Mouse (Mus musculus) neural tube, embryonic 11.5 days (tissue): ENCODE results near the gene Tma16. TPM values are rescaled to one million over a fixed set of nuclear protein-coding genes. Genes with fewer than 3 reads are reported as not detected.

ENCODE experiments used
- ATAC-seq: fragments of 200-750 bp; cut with Nextera tagmentation; 2 replicates; pipeline ENCODE4 v1.8.0; 2017; ENCODE audit warnings: moderate number of reproducible peaks, mild to moderate bottlenecking, moderate TSS enrichment, moderate library complexity; ENCODE audit not compliant: insufficient read depth, low FRiP score, low TSS enrichment
- DNase-seq: peaks from one replicate; pipeline ENCODE4 v3.0.0-alpha.2; 2015; ENCODE audit warnings: low spot score
- H3K27ac ChIP-seq: fragments of 300-500 bp; sonication (generic); 2 replicates; pipeline ENCODE4 v1.5.1; 2014; ENCODE audit warnings: low read depth, mild to moderate bottlenecking, low read length
- H3K27me3 ChIP-seq: fragments of 300-500 bp; sonication (generic); 2 replicates; pipeline ENCODE4 v1.6.1; 2014; ENCODE audit warnings: mild to moderate bottlenecking, low read length, mixed read lengths; ENCODE audit not compliant: control insufficient read depth, insufficient read depth
- H3K36me3 ChIP-seq: fragments of 300-500 bp; sonication (generic); 2 replicates; pipeline ENCODE4 v1.6.1; 2014; ENCODE audit warnings: mild to moderate bottlenecking, low read length, moderate library complexity, mixed read lengths; ENCODE audit not compliant: control insufficient read depth, insufficient read depth
- H3K4me1 ChIP-seq: fragments of 300-500 bp; sonication (generic); 2 replicates; pipeline ENCODE4 v1.6.1; 2014; ENCODE audit warnings: low read length, mixed read lengths; ENCODE audit not compliant: control insufficient read depth, insufficient read depth
- H3K4me2 ChIP-seq: fragments of 300-500 bp; sonication (generic); 2 replicates; pipeline ENCODE4 v1.6.1; 2014; ENCODE audit warnings: low read depth, mild to moderate bottlenecking, moderate library complexity
- H3K4me3 ChIP-seq: fragments of 300-500 bp; sonication (generic); 2 replicates; pipeline ENCODE4 v1.5.1; 2014; ENCODE audit warnings: low read depth, low read length
- H3K9ac ChIP-seq: fragments of 300-500 bp; sonication (generic); 2 replicates; pipeline ENCODE4 v1.6.1; 2014; ENCODE audit warnings: mild to moderate bottlenecking, low read length
- H3K9me3 ChIP-seq: fragments of 300-500 bp; sonication (generic); 2 replicates; pipeline ENCODE4 v1.6.1; 2016; ENCODE audit warnings: low read length; ENCODE audit not compliant: control insufficient read depth
- WGBS: fragments of 180-500 bp; shearing (Covaris S2); extraction: QIAGEN DNeasy Blood & Tissue Kit; methylation state at CpG from one replicate; pipeline ENCODE4 v1.1.7; 2014; 5-methylcytosine and 5-hydroxymethylcytosine counted together
- polyA plus RNA-seq: library from polyadenylated mRNA; unstranded; fragments of >200 nt; fragmentation: Nextera tagmentation; extraction: Ambion mirVana; gene quantifications from 2 replicates; pipeline ENCODE4 v1.2.1, GENCODE M21; 2014

Gene Tma16
- polyA plus RNA-seq: 15.9 and 16.7 TPM in 2 replicates

DNA sequence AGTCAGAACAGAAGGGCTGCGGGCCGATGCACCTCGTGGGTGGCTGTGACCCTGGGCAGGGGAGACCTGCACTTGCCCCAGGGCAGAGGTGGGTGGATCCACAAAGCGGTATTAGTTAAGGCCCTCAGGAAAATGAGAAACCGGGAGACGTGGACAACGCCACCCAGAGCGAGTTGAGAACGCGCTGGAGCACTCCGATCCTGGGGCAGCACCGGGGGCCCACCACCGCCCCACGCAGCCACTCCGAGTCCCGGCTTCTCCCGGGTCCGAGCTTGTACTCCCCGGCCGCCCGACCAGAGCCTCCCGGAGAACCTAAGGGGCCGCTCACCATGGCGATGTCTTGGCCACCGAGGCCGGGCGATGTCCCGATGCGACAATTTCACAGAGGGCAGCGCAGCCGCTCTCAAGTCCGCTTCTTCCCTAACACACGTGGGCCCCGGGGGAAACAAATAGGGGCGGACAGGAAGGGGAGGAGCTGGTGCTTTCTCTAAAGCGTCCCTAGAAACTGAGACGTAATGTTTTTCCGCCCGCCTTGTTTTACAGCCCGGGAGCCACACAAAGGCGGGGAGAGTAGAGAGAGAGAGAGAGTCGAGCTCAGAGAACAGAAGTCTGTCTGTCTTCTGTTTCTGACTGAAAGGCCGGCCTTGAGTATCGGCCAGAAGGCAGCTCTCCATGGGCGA lies at the start of gene Tma16:
Tma16 (minus strand) TSS at position 447 of the 680 bp plus-strand sequence.
- Histone ChIP-seq H3K4me1 (no peaks in the 10 kb centered on the region), H3K4me2 (peak within 1 kb of the TSS; percentile 55), H3K27ac (peak within 1 kb of the TSS; percentile 46; the same call in 1 of the 2 replicates), H3K4me3 (peak within 1 kb of the TSS; percentile 85), H3K9me3 (no peaks in the 10 kb centered on the region), H3K27me3 (no peaks in the 10 kb centered on the region), H3K36me3 (peaks cover 2% of the 10 kb centered on the region; the same call in 1 of the 2 replicates), H3K9ac (peak within 1 kb of the TSS; percentile 84)
- under 1% methylated on average over 44 of the region's 45 CpGs for WGBS
- ATAC-seq (peak; percentile 96), DNase-seq (peak; percentile 91)

DNA sequence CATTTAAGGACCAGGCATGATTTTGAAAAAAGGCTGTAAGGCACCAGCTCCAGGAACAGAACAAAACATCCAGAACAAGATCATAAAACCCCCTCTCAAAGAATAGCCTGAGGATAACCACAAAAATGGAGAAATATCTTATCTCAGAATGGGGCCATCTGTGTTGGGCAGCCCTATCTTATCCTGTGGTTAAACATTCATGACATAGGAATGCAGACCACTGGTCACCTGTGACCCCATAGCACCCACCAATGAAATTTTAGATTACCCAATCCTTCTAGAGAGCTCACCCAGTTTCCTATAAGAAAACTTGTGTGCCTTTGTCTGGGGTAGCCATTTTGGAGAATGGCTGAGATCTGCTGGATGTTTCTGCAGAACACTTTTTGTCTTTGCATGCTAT lies 34.2 kb upstream of the Tma16 start:
- Histone ChIP-seq H3K9ac (no peak overlapping the region), H3K4me3 (no peak overlapping the region), H3K4me2 (no peak overlapping the region), H3K27me3 (no peaks in the 10 kb centered on the region), H3K36me3 (no peaks in the 10 kb centered on the region), H3K9me3 (no peaks in the 10 kb centered on the region), H3K27ac (no peak overlapping the region), H3K4me1 (no peaks in the 10 kb centered on the region)
- no peak for DNase-seq
- ATAC-seq: no peak

DNA sequence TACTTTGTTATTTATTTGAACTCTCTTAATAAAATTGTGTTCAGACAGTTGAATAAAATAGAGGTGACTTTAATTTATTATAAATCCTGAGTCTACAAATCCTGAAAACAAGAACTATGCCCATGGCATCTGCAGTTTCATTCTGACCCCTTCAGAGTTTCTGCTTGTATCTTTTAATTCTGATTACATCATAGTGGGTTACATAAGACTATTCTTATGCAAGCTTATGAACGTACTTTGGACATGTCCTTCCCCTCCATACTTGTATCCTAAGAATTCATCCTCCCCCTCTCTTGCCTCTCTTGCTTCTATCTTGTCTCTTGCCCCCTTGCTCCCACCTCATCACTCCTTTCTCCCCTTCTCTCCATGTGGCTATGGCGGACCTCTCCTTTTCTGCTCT lies 32.8 kb upstream of the Tma16 start:
- ATAC-seq: no peak
- WGBS: 89% methylated on average over 2 of the region's 2 CpGs
- Histone ChIP-seq H3K9ac (no peak overlapping the region), H3K4me2 (no peak overlapping the region), H3K36me3 (no peaks in the 10 kb centered on the region), H3K4me3 (no peak overlapping the region), H3K9me3 (no peaks in the 10 kb centered on the region), H3K4me1 (no peaks in the 10 kb centered on the region), H3K27me3 (no peaks in the 10 kb centered on the region), H3K27ac (no peak overlapping the region)
- no peak for DNase-seq

- H3K36me3 ChIP-seq: no peaks in the 10 kb centered on the region
- H3K9me3 ChIP-seq: no peaks in the 10 kb centered on the region
- no peak within 1 kb of the TSS for H3K4me3 ChIP-seq
- no peak within 1 kb of the TSS for H3K27ac ChIP-seq
- no peaks in the 10 kb centered on the region for H3K27me3 ChIP-seq
- no peak within 1 kb of the TSS for H3K4me2 ChIP-seq
- no peaks in the 10 kb centered on the region for H3K4me1 ChIP-seq
- 97% methylated on average over 22 of the region's 22 CpGs for WGBS
- H3K9ac ChIP-seq: no peak within 1 kb of the TSS
- ATAC-seq: no peak
- no peak for DNase-seq
Measured at GRCm38 (mm10) chr8:66511537-66511936, 25.2 kb upstream of the Tma16 start, which contains the start of gene Tktl2. Gene Tktl2 (plus strand): TSS chr8:66511756.

DNA sequence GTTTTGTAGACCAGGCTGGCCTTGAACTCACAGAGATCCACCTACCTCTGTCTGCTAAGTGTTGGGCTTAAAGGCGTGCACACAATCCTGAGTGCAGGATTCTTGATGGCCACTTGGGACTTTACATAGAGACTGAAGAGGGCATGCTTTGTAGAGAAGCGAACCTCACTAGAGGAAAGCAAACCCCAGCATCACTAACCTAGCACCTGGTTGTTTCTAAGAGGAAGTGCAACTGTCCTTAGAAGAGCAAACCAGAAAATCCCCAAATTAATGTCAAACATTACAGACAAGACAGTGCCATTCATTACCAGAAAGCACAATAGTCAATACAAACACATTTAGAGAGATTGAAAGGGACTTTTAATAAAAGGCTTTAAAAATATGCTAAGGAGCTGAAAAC lies 17.1 kb upstream of the Tma16 start:
- H3K36me3 ChIP-seq: no peaks in the 10 kb centered on the region
- H3K27ac ChIP-seq: no peak overlapping the region
- WGBS: 71% methylated on average over 2 of the region's 2 CpGs
- no peak for DNase-seq
- no peak overlapping the region for H3K4me3 ChIP-seq
- H3K4me1 ChIP-seq: no peaks in the 10 kb centered on the region
- H3K27me3 ChIP-seq: no peaks in the 10 kb centered on the region
- H3K9me3 ChIP-seq: no peaks in the 10 kb centered on the region
- H3K9ac ChIP-seq: no peak overlapping the region
- ATAC-seq: no peak
- H3K4me2 ChIP-seq: no peak overlapping the region

GRCm38 (mm10) chr8:66496998-66497577 lies 10.8 kb upstream of the Tma16 start:
- H3K27me3 ChIP-seq: no peaks in the 10 kb centered on the region
- no peak overlapping the region for H3K4me2 ChIP-seq
- H3K36me3 ChIP-seq: no peaks in the 10 kb centered on the region
- H3K9ac ChIP-seq: no peak overlapping the region
- H3K27ac ChIP-seq: no peak overlapping the region
- ATAC-seq: no peak
- no peaks in the 10 kb centered on the region for H3K4me1 ChIP-seq
- H3K4me3 ChIP-seq: no peak overlapping the region
- WGBS: 41% methylated on average over 4 of the region's 4 CpGs
- H3K9me3 ChIP-seq: no peaks in the 10 kb centered on the region
- DNase-seq: peak; percentile 29

DNA sequence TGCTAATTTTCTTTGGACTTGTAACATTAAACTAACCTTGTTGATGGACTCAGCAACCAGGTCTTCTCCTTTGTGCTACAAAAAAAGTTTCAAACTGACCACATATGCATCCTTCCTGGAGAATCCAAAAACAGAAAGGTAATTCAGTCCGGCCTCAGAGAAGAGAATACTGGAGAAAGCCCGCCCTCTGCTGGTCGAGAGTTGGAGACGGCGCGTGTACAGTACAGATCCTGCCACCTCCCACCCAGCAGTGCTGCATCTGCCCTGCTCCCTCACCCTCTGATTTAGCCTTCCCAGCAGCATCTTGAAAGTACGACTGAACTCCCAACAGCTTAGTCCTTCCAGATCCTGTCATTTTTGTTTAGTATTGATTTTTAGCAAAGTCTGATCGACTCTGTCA lies 9.4 kb upstream of the Tma16 start:
- Histone ChIP-seq H3K27me3 (no peaks in the 10 kb centered on the region), H3K9ac (no peak overlapping the region), H3K4me2 (no peak overlapping the region), H3K36me3 (no peaks in the 10 kb centered on the region), H3K9me3 (no peaks in the 10 kb centered on the region), H3K4me3 (no peak overlapping the region), H3K4me1 (no peaks in the 10 kb centered on the region), H3K27ac (no peak overlapping the region)
- peak; percentile 63 for ATAC-seq
- peak; percentile 74 for DNase-seq
- 7% methylated on average over 8 of the region's 8 CpGs for WGBS

DNA sequence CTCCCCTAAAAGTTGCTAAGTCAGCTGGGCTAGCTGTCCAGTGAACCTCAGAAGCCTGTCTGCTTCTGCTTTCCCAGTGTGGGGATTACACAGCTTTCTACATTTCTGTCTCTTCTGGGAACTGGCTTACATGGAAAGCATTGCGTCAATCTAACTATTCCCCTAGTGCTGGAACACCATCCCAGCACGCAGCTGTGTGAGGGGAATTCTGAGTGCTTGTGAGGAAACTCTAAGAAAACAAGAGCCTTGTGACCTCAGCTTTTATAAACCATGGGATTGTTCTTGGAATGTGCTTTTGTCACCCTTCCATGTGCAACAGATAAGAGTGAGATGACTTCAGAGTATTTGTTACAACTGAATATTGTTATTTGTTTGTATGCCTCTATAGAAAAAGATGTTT lies 8.2 kb upstream of the Tma16 start:
- ATAC-seq: no peak

GRCm38 (mm10) chr8:66490624-66491023 lies 4.3 kb upstream of the Tma16 start:
- Histone ChIP-seq H3K4me3 (no peak overlapping the region), H3K9me3 (no peaks in the 10 kb centered on the region), H3K36me3 (no peaks in the 10 kb centered on the region), H3K9ac (no peak overlapping the region), H3K27ac (no peak overlapping the region), H3K27me3 (no peaks in the 10 kb centered on the region), H3K4me1 (no peaks in the 10 kb centered on the region), H3K4me2 (no peak overlapping the region)
- WGBS: 87% methylated on average over 4 of the region's 4 CpGs
- no peak for DNase-seq
- ATAC-seq: no peak

More for the DNA sequence above, 8.2 kb upstream of the Tma16 start:
- Histone ChIP-seq H3K4me3 (no peak overlapping the region), H3K27ac (no peak overlapping the region), H3K27me3 (no peaks in the 10 kb centered on the region), H3K36me3 (no peaks in the 10 kb centered on the region), H3K4me1 (no peaks in the 10 kb centered on the region), H3K4me2 (no peak overlapping the region), H3K9me3 (no peaks in the 10 kb centered on the region), H3K9ac (no peak overlapping the region)
- no peak for DNase-seq
- 77% methylated on average over 2 of the region's 2 CpGs for WGBS
